Mouse (Mus musculus): ENCODE results near the gene Nfatc2. TPM values are rescaled to one million over a fixed set of nuclear protein-coding genes. Genes with fewer than 3 reads are reported as not detected.
A peak's percentile ranks its signal among the peaks of the same experiment; 100 is the strongest.

Gene Nfatc2
- polyA plus RNA-seq, 1 experiment = 4.2 TPM

DNA sequence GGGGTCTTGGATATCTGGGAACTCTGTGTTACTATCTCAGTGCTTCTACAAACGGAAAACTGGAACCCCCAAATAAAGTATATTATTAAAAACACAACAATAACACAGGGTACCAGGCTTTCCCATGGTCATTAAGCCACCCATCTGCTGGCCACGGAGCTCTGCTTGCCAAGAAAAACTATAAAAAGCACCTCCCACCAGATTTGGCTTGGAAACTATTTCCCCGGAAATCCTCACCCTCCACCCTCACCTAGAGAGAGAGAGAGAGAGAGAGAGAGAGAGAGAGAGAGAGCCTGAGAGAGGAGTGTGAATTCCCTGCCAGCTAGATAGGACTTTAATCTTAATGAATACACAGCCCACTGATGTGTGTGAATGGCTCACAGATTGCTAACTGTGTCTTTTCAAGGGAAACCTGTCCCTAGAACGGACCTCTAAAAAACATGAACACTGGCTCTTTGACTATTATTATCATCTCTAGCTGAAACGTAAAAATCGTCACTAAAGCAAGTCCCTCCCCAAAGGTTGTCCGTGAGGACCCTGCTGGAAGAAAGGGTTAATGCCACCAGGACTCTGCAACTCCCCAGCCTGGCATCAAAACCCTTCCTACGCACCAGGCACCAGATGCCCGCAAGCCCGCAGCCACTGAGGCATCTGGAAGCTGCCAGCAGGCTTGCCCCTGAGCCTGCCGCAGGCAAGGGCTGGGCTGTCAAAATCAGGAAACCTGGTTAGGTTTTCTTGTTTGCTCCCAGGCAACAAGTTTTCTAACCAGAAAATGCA, 12.7 kb downstream of the Nfatc2 start:
- no peak for TF ChIP-seq POLR2A (IDR thresholded peaks at IDR 0.05; ENCODE audit: borderline replicate concordance, extremely low read depth, insufficient read depth, insufficient read length, poor library complexity, severe bottlenecking)
- no peak for TF ChIP-seq CTCF (IDR thresholded peaks at IDR 0.05; ENCODE audit: borderline replicate concordance, extremely low read depth, insufficient read depth, insufficient read length)
- peak; percentile 85 for DNase-seq (ENCODE audit: low read depth)

DNA sequence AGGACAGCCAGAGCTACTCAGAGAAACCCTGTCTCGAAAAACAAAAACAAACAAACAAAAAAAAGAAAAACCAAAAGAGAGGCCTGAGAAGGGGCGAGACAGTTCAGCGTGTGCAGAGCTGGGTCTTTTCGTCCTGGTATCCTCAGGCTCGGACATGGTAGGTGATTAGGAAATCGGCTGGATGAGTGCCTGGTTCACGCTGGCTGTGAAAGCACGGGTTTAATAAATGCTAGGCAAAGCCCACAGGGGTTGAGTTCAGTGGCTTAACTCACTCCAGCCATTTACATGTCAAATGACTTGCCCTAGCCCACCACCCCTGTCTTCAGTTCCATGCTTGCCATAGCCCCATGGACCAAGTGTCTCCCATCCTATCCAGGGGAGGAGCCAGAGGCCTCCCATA, 14.3 kb downstream of the Nfatc2 start:
- TF ChIP-seq POLR2A (IDR thresholded peaks at IDR 0.05; ENCODE audit: borderline replicate concordance, extremely low read depth, insufficient read depth, insufficient read length, poor library complexity, severe bottlenecking) (no peak), CTCF (IDR thresholded peaks at IDR 0.05; ENCODE audit: borderline replicate concordance, extremely low read depth, insufficient read depth, insufficient read length) (no peak)
- peak; percentile 35 for DNase-seq (ENCODE audit: low read depth)

DNA sequence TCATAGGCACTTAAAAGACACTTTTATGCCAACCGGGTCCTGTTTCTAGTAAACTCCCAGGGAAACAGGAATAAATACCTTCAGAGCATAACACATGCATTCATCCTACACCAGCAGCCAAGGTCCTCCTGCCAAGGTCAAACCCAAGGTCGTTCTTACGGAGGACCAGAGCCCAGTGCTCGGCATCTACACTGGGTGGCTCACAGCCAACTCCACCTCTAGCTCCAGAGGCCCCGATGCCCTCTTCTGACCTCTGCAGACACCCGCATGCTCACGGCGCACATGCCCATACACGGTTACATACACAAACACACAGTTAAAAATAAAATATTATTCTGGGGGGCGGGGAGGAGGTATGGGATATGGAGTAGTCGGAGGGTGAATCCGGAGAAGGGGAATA, 14.9 kb downstream of the Nfatc2 start:
- DNase-seq (ENCODE audit: low read depth) = no peak
- TF ChIP-seq CTCF (IDR thresholded peaks at IDR 0.05; ENCODE audit: borderline replicate concordance, extremely low read depth, insufficient read depth, insufficient read length) (no peak), POLR2A (IDR thresholded peaks at IDR 0.05; ENCODE audit: borderline replicate concordance, extremely low read depth, insufficient read depth, insufficient read length, poor library complexity, severe bottlenecking) (no peak)

DNA sequence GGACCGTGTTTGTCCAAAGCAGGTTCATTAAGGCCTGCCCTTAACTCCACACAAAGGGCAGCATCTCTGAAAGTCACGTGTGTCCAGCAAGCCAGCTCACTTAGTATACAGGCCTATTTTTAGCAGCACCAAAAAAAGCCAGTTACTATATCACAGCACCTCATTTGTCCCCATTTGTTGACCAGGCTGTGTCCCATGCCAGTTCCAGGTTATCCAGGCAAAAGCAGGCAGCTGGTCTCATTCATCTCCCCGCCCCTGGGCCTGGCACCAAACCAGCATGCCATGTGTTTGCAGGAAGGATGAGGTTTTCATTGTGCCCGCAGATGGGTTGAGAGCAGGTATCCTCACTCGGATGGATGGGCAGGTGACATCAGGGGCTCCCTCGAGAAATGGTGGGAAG, 16.6 kb downstream of the Nfatc2 start:
- TF ChIP-seq POLR2A (IDR thresholded peaks at IDR 0.05; ENCODE audit: borderline replicate concordance, extremely low read depth, insufficient read depth, insufficient read length, poor library complexity, severe bottlenecking) (no peak), CTCF (IDR thresholded peaks at IDR 0.05; ENCODE audit: borderline replicate concordance, extremely low read depth, insufficient read depth, insufficient read length) (no peak)
- DNase-seq (ENCODE audit: low read depth) = peak; percentile 81

DNA sequence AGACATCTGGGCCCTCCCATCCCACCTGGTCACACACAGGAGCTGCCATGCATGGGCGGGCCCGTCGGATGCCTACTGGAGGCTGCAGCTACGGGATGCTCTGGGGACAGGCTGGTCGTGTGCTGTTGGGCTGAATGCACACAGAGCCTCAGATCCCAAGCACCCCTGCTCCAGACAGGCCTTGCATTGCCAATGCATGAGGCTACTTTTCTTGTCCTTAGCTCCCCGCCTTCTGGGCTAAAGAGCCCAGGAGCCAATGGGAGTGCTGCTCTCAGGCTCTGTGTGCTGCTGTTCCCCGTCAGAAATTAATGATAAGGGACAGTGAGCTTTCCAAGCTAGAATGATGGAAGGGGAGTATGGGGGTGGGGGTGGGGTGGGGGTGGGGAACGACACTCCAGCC, 17.0 kb downstream of the Nfatc2 start:
- DNase-seq (ENCODE audit: low read depth) = peak; percentile 22
- TF ChIP-seq CTCF (IDR thresholded peaks at IDR 0.05; ENCODE audit: borderline replicate concordance, extremely low read depth, insufficient read depth, insufficient read length) (no peak), POLR2A (IDR thresholded peaks at IDR 0.05; ENCODE audit: borderline replicate concordance, extremely low read depth, insufficient read depth, insufficient read length, poor library complexity, severe bottlenecking) (no peak)

DNA sequence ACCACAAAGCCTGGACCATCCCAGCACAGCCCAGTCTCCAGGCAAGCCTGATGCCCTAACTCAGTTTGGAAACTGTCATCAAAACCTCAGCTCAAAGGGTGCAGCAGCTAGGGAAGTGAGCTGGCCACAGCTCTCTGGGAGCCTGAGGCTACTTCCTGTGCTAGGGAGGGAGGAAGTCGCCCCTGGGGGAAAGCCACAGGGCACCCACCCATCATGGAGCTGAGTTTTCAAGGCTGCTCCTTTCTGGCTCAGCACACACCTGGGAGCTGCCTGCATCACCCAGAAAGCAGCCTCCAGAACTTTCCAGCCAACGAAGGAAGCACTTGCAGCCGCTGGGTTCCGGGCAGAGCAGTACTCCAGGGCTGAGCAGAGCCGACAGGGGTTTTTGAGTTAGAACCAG, 18.4 kb downstream of the Nfatc2 start:
- DNase-seq (ENCODE audit: low read depth) = no peak
- TF ChIP-seq CTCF (IDR thresholded peaks at IDR 0.05; ENCODE audit: borderline replicate concordance, extremely low read depth, insufficient read depth, insufficient read length) (no peak), POLR2A (IDR thresholded peaks at IDR 0.05; ENCODE audit: borderline replicate concordance, extremely low read depth, insufficient read depth, insufficient read length, poor library complexity, severe bottlenecking) (no peak)

DNA sequence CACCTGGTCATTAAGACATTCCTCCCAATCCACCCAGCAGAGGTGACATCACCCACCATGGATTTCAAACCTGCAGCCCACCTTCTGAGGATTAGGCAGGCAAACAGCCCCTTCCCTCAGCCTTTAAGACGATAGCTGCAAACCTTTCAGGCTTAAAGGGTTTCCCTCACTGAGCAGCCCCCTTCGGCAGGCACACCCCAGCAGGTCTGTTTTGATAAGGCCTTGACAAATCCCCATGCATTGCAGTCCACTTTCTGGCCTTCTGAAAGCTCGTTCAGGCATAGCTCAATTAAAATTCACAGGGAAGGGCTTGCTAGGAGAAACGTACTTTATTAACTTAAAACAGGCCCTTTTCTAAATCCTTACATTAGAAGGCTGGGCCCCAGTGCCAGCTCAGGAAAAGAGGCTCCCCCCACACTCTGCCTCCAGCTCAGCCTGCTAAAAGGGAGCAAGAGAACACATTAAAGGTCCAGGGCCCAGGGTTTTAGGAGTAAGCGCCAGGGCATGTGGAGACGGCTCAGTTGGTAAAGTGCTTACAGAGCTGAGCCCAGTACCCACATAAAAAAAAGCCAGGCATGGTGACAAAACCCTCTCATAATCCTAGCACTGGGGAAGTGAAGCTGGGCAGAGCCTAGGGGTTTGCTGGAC, 20.1 kb downstream of the Nfatc2 start:
- TF ChIP-seq POLR2A (IDR thresholded peaks at IDR 0.05; ENCODE audit: borderline replicate concordance, extremely low read depth, insufficient read depth, insufficient read length, poor library complexity, severe bottlenecking) (no peak), CTCF (IDR thresholded peaks at IDR 0.05; ENCODE audit: borderline replicate concordance, extremely low read depth, insufficient read depth, insufficient read length) (no peak)
- peak; percentile 53 for DNase-seq (ENCODE audit: low read depth)

DNA sequence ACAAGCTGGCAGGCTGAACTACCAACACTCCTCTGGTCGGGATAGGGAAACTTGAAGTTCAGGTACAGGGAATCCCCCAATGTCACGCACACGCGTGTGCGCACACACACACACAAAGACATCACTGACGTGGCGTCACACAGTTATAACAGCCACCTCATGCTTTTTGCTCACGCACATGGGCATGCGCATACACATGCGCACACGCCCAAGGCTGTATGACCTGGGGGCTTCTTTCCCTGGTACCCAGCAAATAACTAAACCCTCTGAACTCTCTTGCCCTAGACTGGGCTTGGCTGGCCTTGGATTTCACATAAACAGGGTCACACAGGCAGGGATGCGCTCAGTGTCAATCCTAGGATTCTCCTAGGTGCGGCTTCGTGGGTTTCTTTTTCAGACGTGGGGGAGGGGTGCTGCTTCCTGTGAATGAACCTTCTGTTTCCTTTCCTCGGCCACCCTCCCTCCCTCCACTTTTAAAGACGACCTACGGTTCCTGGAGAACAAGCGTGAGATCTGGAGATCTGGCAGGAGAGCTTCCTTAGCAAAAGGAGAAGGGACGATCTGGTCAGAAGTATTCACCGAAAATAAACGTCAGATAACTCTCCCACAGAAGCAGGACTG, 21.1 kb downstream of the Nfatc2 start:
- TF ChIP-seq CTCF (IDR thresholded peaks at IDR 0.05; ENCODE audit: borderline replicate concordance, extremely low read depth, insufficient read depth, insufficient read length) (no peak), POLR2A (IDR thresholded peaks at IDR 0.05; ENCODE audit: borderline replicate concordance, extremely low read depth, insufficient read depth, insufficient read length, poor library complexity, severe bottlenecking) (no peak)
- peak; percentile 26 for DNase-seq (ENCODE audit: low read depth)

DNA sequence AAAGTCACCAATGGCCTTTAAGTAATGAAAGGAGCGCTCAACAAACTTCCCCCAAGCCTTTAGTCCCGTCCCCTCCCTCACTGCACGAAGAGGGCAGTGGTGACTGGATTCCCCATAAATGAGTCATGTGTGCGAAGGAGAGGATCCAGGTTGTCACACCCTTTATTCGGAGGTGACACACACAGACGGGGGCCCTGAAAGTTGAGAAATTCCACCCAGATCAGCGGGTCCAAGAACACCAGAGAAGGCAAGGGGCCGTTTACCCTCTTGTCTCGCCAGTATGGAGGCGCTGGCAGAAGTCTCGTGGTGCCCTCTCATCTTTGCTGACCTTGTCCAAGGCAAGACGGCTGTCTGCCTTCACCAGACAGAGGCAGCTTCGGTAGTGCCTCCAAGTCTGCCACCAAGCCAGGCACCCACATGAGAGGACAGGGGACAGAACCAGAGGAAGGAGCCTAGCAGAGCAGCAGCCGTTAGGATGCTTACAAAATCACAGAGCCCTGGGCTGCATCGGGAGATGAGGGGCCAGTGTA, 21.8 kb downstream of the Nfatc2 start:
- DNase-seq (ENCODE audit: low read depth) = no peak

DNA sequence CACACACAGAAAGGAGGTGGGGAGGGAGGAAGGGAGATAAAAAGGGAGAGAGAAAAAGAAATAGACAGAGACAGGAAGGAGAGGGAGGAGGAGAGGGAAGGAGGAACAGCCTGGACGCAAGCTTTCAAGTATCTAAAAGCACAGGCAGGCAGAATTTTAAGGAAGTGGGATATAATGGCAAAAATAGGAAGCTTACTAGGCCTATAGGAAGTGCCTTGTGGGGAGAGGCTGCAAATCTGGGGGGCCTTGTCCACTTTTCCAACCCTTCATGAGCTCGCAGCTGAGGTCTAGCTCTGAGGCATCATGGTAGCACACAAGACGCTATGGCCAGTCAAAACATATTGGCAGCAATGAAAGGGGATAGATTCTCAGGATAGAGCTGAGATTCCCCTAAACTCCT, 22.3 kb downstream of the Nfatc2 start:
- DNase-seq (ENCODE audit: low read depth) = no peak
- TF ChIP-seq POLR2A (IDR thresholded peaks at IDR 0.05; ENCODE audit: borderline replicate concordance, extremely low read depth, insufficient read depth, insufficient read length, poor library complexity, severe bottlenecking) (no peak), CTCF (IDR thresholded peaks at IDR 0.05; ENCODE audit: borderline replicate concordance, extremely low read depth, insufficient read depth, insufficient read length) (no peak)

More for the DNA sequence above, 21.8 kb downstream of the Nfatc2 start:
- TF ChIP-seq CTCF (IDR thresholded peaks at IDR 0.05; ENCODE audit: borderline replicate concordance, extremely low read depth, insufficient read depth, insufficient read length) (no peak), POLR2A (IDR thresholded peaks at IDR 0.05; ENCODE audit: borderline replicate concordance, extremely low read depth, insufficient read depth, insufficient read length, poor library complexity, severe bottlenecking) (no peak)

DNA sequence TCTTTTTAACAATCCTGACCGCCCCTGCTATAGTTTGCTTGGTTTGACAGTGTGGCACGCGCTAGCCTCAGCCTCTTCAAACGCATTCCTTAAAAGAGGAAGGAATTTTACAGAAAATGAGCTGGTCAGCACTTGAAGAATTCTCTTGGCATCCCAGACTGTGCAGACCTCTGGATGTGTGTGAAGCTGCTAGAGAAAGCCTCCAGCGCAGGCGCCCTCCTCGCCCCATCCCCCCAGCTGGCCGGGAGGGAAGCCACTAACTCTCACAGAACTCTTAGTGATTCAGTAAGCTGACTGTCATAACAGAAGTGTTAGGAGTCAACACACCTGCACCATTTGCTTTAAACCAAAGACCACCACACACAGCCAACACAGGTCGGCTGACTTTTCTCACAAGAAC, 23.3 kb downstream of the Nfatc2 start:
- no peak for TF ChIP-seq POLR2A (IDR thresholded peaks at IDR 0.05; ENCODE audit: borderline replicate concordance, extremely low read depth, insufficient read depth, insufficient read length, poor library complexity, severe bottlenecking)
- no peak for TF ChIP-seq CTCF (IDR thresholded peaks at IDR 0.05; ENCODE audit: borderline replicate concordance, extremely low read depth, insufficient read depth, insufficient read length)
- DNase-seq (ENCODE audit: low read depth) = no peak
